Mouse (Mus musculus): ENCODE results near the gene Arsk.

- TF ChIP-seq CTCF (IDR thresholded peaks at IDR 0.05; ENCODE audit: insufficient read depth, low read depth, low read length) (no peak), POLR2A (IDR thresholded peaks at IDR 0.05; ENCODE audit: insufficient read depth, low read depth, low read length) (no peak)
Measured at GRCm38 (mm10) chr13:76021782-76022181, 76.7 kb downstream of the Arsk start.

All from olfactory bulb, adult 2 months (tissue).